Mouse (Mus musculus) adrenal gland, adult (tissue): Measurements from ENCODE around the gene Sar1b.
"Not testable (repeated sequence)": the region's sequence is repeated elsewhere in the genome, so short reads cannot be mapped to it uniquely, and the experiment has no call there.

ENCODE experiments used
- DNase-seq, 2 experiments: peaks; one replicate each; pipeline ENCODE4 v3.0.0; 2022 to 2023; ENCODE audit warnings: low spot score in 1 of 2; ENCODE audit not compliant: inconsistent age in 2 of 2

The Sar1b gene

DNA sequence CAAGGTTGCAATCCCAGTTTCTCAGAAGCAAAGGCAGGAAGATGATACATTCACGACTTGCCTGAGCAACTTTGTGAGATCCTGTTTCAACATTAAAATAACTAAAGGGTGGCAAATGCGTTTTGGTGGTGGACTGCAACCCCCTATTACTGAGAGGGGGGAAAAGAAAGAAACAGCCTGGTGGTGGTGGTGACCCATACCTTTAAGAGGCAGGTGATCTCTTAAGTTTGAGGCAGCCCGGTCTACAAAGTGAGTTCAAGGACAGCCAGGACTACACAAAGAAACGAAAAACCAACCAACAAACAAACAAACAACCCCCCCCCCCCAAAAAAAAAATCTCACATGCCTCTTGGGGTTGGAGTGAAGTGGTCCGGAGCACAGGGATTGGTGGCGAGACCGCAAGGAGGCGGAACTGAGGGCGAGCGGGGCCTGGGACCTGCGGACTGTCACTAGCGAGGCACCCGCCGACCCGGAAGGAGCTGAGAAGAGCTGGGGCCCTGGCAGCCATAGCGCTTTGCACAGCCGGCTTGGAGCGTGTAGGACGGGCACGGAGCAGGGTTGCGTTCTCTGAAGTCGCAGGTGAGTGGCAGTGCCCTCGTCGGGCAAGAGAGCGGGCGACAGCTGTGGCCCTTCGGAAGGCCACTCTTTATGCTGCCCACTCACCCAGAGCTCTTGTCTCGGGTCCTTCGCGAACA is at the start of gene Sar1b, which contains the start of gene Sec24a:
Gene Sar1b, plus strand, starts transcription at position 475 of the 695 bp plus-strand sequence.
Gene Sec24a, minus strand, starts transcription at position 422 of the 695 bp plus-strand sequence.
- DNase-seq = peak; percentile 87 to 94

DNA sequence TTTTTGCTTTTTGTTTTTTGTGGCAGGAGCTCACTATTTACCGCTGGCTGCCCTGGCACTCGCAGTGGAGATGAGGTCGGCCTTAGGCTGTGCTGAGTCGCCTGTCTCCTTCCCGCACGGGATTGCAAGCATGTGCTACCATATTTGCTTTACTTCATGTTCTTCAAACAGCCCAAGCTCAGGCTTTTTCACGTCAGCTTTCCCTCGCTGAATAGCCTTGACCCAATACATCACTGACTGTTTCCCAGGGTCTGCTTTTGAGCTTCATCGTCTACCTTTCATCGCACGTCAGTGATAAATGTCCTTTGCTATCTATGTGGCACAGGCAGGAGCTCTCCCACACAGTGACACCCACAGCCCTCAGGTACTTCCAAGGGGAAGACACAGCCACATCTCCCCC is 42.4 kb upstream of the Sar1b start:
- DNase-seq = peak; percentile 19 to 61

DNA sequence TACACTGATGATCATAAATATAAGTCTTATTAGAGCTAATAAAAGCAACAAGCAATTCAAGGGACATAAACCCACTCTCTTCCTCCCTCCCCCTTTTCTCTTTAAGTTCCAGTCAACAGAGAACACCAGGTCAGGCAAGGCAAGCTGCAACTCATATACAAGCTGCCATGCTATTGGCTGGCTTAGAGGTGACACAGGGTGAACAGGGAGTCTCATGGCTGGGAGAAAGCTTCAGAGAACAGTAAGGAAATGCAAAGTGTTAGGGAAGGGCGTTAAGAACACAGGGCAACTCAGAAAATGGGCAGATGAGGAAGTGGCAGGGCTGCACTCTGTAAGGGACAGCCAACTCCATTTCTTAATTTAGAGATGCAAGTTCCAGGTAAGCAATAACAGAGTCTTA is 30.6 kb upstream of the Sar1b start:
- no peak for DNase-seq

GRCm38 (mm10) chr11:51734218-51734617 is 29.3 kb upstream of the Sar1b start:
- not testable (repeated sequence) for DNase-seq

DNA sequence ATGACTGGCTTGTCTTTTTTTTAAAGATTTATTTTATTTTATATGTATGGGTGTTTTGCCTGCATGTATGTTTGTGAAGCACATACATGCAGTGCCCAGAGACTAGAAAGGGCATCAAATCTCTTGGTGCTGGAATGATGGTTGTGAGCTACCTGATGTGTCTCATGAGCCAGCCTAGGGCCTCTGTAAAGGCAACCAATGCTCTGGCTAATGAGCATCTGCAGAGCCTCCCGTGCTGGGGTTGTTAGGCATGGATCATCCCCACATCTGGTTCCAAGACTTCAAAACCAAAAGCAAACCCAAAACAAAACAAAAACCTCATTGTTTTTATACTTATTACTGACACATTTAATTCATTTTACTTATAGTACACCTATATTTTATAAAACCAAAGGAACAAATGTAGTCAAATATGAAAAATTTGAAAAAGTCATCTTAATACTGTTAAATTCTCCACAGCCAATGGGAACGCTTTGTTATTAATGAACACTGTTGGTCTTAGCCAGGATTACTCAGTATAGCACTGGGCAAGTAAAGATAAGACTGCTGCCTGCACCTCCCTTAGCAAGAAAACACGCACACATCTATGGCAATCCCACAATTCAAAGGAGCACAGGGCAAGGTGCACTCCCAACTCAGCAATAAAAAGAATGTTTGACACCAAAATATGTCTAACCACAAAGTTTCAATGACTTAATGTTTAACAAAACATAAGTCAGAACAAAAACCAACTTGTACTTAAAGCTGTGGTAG is 24.7 kb upstream of the Sar1b start:
- no peak for DNase-seq

DNA sequence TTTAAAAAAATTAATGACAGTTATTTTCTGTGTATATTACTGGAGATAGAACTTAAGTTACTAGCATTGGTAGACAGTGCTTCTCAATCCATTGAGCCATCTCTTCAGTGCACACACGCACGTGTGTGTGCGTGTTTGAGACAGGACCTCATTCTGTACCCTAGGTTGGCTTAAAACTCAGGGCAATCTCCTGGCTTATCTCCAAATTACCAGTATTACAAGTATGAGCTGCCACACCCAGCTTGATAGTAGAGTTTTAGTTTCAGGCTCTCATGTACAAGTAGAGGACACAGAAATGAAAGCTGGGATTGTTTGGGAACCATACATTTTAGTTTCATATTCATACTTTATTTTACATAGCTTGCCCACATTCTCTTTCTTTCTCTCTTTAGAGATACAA is 22.8 kb upstream of the Sar1b start:
- no peak for DNase-seq

GRCm38 (mm10) chr11:51746096-51746495 is 17.4 kb upstream of the Sar1b start:
- DNase-seq = no peak

GRCm38 (mm10) chr11:51751623-51752225 is 11.8 kb upstream of the Sar1b start:
- not testable (repeated sequence) for DNase-seq

DNA sequence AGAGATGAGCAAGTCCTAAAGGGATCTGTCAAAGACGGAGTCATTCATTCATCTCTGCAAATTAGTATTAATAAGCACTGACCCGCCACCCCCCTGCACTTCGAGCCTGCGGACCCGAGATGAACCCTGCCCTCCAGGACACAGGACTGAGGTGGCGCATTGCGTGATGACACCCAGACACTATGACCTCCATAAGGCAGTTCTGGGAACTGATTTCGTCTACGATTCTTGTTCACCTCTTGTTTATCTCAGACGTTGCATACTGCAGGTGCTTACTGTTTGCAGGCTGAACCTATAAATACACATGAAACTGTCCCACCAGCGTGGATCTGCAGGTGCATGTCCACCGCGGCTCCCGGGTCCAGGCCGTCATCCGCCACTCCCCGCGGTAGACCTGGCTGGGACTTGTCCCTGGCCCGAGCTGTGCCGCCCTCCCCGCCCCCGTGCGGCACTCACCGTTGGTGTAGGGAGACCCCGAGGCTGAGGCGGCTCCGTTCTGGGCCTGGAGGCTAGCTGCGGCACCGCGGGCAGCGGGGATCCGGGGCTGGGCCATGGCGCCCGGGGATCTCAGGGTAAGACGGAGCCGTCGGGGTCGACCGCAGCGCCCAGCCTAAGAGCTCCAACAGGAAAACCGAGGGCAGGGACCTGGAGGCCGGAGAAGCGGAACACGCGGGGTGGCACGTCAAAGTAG is 7.7 kb upstream of the Sar1b start:
- DNase-seq = no peak

GRCm38 (mm10) chr11:51756352-51756771 is 7.1 kb upstream of the Sar1b start:
- peak; percentile 96 to 97 for DNase-seq

- no peak for DNase-seq
These were observed 6.5 kb upstream of the Sar1b start for GRCm38 (mm10) chr11:51757023-51757422.

DNA sequence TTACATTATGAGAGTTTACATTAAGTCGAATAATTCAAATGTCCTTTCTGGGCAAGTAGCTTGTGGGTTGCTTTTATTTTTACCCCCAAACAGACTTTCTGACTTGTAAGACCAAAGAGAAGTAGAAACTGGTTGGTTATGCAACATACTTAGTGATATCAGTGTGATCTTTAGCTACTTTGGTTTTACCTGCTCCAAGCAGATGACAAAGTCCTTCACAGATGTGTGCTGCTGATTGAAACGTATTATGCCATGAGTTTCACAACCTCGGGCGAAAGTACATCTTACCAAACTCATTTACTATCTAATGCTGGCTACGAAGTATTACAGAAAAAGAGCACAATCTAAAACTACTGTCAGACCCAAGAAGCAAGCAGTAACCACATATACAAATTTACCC is 5.9 kb upstream of the Sar1b start:
- DNase-seq = no peak

DNA sequence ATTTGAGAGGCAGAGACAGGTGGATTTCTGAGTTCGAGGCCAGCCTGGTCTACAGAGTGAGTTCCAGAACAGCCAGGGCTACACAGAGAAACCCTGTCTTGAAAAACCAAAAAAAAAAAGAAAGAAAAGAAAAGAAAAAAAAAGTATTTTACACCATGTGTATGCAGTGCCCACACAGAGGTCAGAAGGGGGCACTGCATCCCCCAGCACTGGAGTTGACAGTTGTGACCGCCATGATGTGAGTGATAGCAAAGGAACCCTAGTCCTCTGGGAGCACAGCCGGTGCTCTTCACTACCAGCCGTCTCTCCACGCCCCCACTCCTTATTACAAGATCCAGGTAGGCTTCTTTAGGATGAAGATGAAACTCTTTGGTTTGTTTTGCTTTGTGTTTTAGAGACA is 5.3 kb upstream of the Sar1b start:
- DNase-seq = not testable (repeated sequence)

GRCm38 (mm10) chr11:51759251-51759650 is 4.2 kb upstream of the Sar1b start:
- no peak for DNase-seq

- no peak for DNase-seq
These were observed 3.4 kb upstream of the Sar1b start for GRCm38 (mm10) chr11:51759941-51760657.

- no peak for DNase-seq
These were observed 2.2 kb upstream of the Sar1b start for GRCm38 (mm10) chr11:51761241-51761640.

- DNase-seq = peak in 1 of 2 experiments; percentile 54
These were observed 468 bp downstream of the Sar1b start for GRCm38 (mm10) chr11:51763955-51764354.

GRCm38 (mm10) chr11:51764816-51765215 is 1.3 kb downstream of the Sar1b start:
- peak in 1 of 2 experiments; percentile 61 for DNase-seq

- no peak for DNase-seq
These were observed 4.2 kb downstream of the Sar1b start for GRCm38 (mm10) chr11:51767579-51768220.

GRCm38 (mm10) chr11:51768296-51768695 is 4.8 kb downstream of the Sar1b start:
- peak in 1 of 2 experiments; percentile 42 for DNase-seq
